In genomic region chr4:114842376-114842960, GRCm38 (mm10) we compare ENCODE assay signal across 14 mouse cellular contexts. TPM values are rescaled to one million over a fixed set of nuclear protein-coding genes. Genes with fewer than 3 reads are reported as not detected.
A peak's percentile ranks its signal among the peaks of the same experiment; 100 is the strongest.
DNase-seq lines count a peak whose midpoint lies in the region; ATAC-seq lines count a peak whose summit lies in the region.
"Had no signal": no experiment of that assay in that cellular context is flagged by ENCODE, and none has a peak within 500 bp of the region (broad histone marks: within the 10 kb centered on the region; RNA-seq: fewer than 3 reads in every experiment).

No protein-coding gene starts in this region.

- DNase-seq in NIH3T3 (ENCODE audit: low read depth): peak; percentile 28
- no peak for DNase-seq in liver
- DNase-seq in adipocyte (ENCODE audit: low spot score): no peak
- no peak for DNase-seq in layer of hippocampus, postnatal 25 days (ENCODE audit: extremely low spot score in 1 of 2, low spot score in 1 of 2)
- DNase-seq: adrenal gland, adult 8-10 months; cerebellum, adult 11-12 months; heart, adult 18-20 months had no signal

- 3% methylated on average over 10 of the region's 11 CpGs for WGBS in forebrain, embryonic 12.5 days
- WGBS in forebrain, embryonic 15.5 days: 4% methylated on average over 9 of the region's 11 CpGs
- WGBS in hindbrain, embryonic 13.5 days: 3% methylated on average over 7 of the region's 11 CpGs
- WGBS in midbrain, embryonic 12.5 days: 6% methylated on average over 9 of the region's 11 CpGs

- no peak overlapping the region for H3K4me3 ChIP-seq in forebrain, embryonic 12.5 days (replicated peaks)
- no peak overlapping the region for H3K4me3 ChIP-seq in forebrain, embryonic 15.5 days
- H3K4me3 ChIP-seq in hindbrain, embryonic 13.5 days: peak overlapping the region; percentile 19; the same call in 1 of the 2 replicates
- 0 out of 2 replicates have a peak overlapping the region, but pooled peaks have one; percentile 14 for H3K4me3 ChIP-seq in midbrain, embryonic 12.5 days
- H3K4me3 ChIP-seq: erythroblast, embryonic 14.5 days had no signal

- H3K9me3 ChIP-seq in forebrain, embryonic 12.5 days: no peaks in the 10 kb centered on the region
- no peaks in the 10 kb centered on the region for H3K9me3 ChIP-seq in forebrain, embryonic 15.5 days
- H3K9me3 ChIP-seq in hindbrain, embryonic 13.5 days: no peaks in the 10 kb centered on the region
- no peaks in the 10 kb centered on the region for H3K9me3 ChIP-seq in midbrain, embryonic 12.5 days

- H3K27ac ChIP-seq in forebrain, embryonic 12.5 days: no peak overlapping the region
- no peak overlapping the region for H3K27ac ChIP-seq in forebrain, embryonic 15.5 days (replicated peaks)
- H3K27ac ChIP-seq in hindbrain, embryonic 13.5 days: no peak overlapping the region
- no peak overlapping the region for H3K27ac ChIP-seq in midbrain, embryonic 12.5 days (replicated peaks)
- H3K27ac ChIP-seq: macrophage had no signal

- peaks cover 13% of the 10 kb centered on the region for H3K4me1 ChIP-seq in forebrain, embryonic 12.5 days
- peaks cover 8% of the 10 kb centered on the region for H3K4me1 ChIP-seq in forebrain, embryonic 15.5 days
- peaks cover 15% of the 10 kb centered on the region for H3K4me1 ChIP-seq in hindbrain, embryonic 13.5 days (replicated peaks)
- H3K4me1 ChIP-seq in midbrain, embryonic 12.5 days: peaks cover 12% of the 10 kb centered on the region

- peak overlapping the region; percentile 67; the same call in 1 of the 2 replicates for H3K4me2 ChIP-seq in forebrain, embryonic 12.5 days
- no peak overlapping the region for H3K4me2 ChIP-seq in forebrain, embryonic 15.5 days (replicated peaks)
- H3K4me2 ChIP-seq in hindbrain, embryonic 13.5 days: peak overlapping the region; percentile 80
- H3K4me2 ChIP-seq in midbrain, embryonic 12.5 days (replicated peaks): peak overlapping the region; percentile 36

- peaks cover 85% of the 10 kb centered on the region for H3K27me3 ChIP-seq in forebrain, embryonic 12.5 days
- H3K27me3 ChIP-seq in forebrain, embryonic 15.5 days: peaks cover 63% of the 10 kb centered on the region
- peaks cover 82% of the 10 kb centered on the region for H3K27me3 ChIP-seq in hindbrain, embryonic 13.5 days
- peaks cover 53% of the 10 kb centered on the region for H3K27me3 ChIP-seq in midbrain, embryonic 12.5 days

- ATAC-seq in forebrain, embryonic 12.5 days (ENCODE audit: low FRiP score): no peak
- no peak for ATAC-seq in forebrain, embryonic 15.5 days (replicated peaks)
- peak; percentile 19; the same call in 1 of the 2 replicates for ATAC-seq in hindbrain, embryonic 13.5 days (ENCODE audit: low FRiP score)
- ATAC-seq in midbrain, embryonic 12.5 days (ENCODE audit: low FRiP score, low read depth): peak; percentile 42; the same call in 1 of the 2 replicates

- H3K9ac ChIP-seq in forebrain, embryonic 12.5 days: no peak overlapping the region
- H3K9ac ChIP-seq in forebrain, embryonic 15.5 days (replicated peaks): no peak overlapping the region
- peak overlapping the region; percentile 43; the same call in 1 of the 2 replicates for H3K9ac ChIP-seq in hindbrain, embryonic 13.5 days
- no peak overlapping the region for H3K9ac ChIP-seq in midbrain, embryonic 12.5 days (replicated peaks)

- H3K36me3 ChIP-seq in forebrain, embryonic 12.5 days (replicated peaks): no peaks in the 10 kb centered on the region
- no peaks in the 10 kb centered on the region for H3K36me3 ChIP-seq in forebrain, embryonic 15.5 days
- H3K36me3 ChIP-seq in hindbrain, embryonic 13.5 days: no peaks in the 10 kb centered on the region
- no peaks in the 10 kb centered on the region for H3K36me3 ChIP-seq in midbrain, embryonic 12.5 days

RNA-seq across cellular contexts. Expression of gene Gm12830, which starts 20.9 kb away (rescaled TPM):
- polyA plus RNA-seq in forebrain, embryonic 12.5 days (2016; fragmentation: Nextera tagmentation; extraction: Ambion mirVana): 0.08 TPM in 1 of 2 replicates, not detected in the other
- polyA plus RNA-seq in forebrain, embryonic 15.5 days (2015; fragmentation: Nextera tagmentation; extraction: Ambion mirVana): not detected in 2 replicates
- not detected in 2 replicates for polyA plus RNA-seq in hindbrain, embryonic 13.5 days (2015; fragmentation: Nextera tagmentation; extraction: Ambion mirVana)
- not detected in 2 replicates for polyA plus RNA-seq in midbrain, embryonic 12.5 days (2016; fragmentation: Nextera tagmentation; extraction: Ambion mirVana)
- not detected for total RNA-seq in layer of hippocampus, postnatal 25 days (2021)
- total RNA-seq: adrenal gland, adult 8-10 months; heart, adult 18-20 months; left cerebral cortex, postnatal 25 days had no signal
- polyA plus RNA-seq: erythroblast, embryonic 14.5 days; macrophage had no signal

Comparison
In these comparisons a context has a peak if more than half of its experiments do, and no peak if none do; other contexts are left out.
1. ATAC-seq: peak in hindbrain, embryonic 13.5 days (single experiment) and midbrain, embryonic 12.5 days (single experiment); none in forebrain, embryonic 12.5 days (single experiment) and forebrain, embryonic 15.5 days (single experiment).
2. H3K4me3 ChIP-seq: peak in hindbrain, embryonic 13.5 days (single experiment) and midbrain, embryonic 12.5 days (single experiment); none in forebrain, embryonic 12.5 days (single experiment) and forebrain, embryonic 15.5 days (single experiment).